Mouse (Mus musculus) retina, postnatal 7 days (tissue): ENCODE results near the gene Exoc2.

ENCODE experiments used
- DNase-seq: peaks from one replicate; pipeline ENCODE4 v3.0.0-alpha.2; 2012; ENCODE audit warnings: low read depth, low spot score

Exoc2 gene

DNA sequence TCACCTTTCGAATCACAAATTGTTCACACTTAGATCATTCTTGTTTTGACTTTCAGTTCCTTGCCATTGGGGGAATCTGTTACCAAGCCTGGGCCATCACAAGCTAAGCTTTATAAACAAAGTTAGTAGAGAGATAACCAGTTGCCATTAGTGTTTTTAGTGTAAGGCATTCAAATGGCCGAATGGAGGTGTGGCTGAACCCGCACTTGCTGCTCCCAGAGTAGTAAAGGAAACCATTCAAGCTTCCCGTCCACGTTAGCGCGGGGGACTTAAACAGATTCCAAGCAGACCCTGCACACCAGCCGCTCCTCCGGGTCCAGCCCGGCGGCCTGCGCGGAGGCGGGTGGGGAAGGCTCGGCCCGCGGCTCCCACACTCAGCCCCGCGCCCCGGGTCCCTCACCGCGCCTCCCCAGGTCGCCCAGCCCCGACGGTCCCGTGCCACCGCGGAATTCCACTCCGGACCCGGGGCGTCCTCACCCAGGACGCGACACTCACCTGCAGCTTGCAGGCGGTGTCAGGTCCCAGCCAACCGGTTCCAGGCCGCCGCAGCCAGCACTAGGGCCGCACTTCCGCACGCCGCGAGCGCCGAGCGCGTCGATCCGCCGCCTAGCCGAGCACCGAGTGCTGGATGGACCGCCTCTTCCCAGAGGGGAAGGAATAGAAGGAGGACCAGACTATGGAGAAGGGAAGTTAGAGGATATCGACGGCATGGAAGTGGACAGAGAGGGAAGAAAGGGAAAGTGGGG lies at the start of gene Exoc2, which contains the start of gene Gm5447:
Exoc2 (minus strand) TSS at position 593 of the 746 bp plus-strand sequence.
Gm5447 (plus strand) TSS at position 704 of the 746 bp plus-strand sequence.
- peak; percentile 73 for DNase-seq

DNA sequence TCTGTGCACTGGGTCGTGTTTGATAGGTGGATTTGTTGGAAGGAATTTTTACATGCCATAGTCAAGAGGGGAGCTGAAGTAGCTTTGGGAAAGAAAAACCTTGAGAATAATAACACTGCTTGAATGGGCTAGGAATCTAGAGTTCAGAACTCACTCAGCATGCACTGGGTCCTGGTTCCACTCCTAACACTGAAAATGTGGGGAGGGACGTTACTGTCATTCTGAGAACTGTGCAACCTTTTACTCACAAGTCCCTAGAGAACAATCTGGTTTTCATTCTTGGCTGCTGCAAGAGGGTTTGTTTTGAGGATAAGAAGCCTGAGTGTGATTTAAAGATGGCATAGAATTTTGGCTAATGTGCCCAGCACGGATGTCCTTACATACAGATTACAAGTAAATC lies 49.8 kb upstream of the Exoc2 start:
- DNase-seq, result no peak

DNA sequence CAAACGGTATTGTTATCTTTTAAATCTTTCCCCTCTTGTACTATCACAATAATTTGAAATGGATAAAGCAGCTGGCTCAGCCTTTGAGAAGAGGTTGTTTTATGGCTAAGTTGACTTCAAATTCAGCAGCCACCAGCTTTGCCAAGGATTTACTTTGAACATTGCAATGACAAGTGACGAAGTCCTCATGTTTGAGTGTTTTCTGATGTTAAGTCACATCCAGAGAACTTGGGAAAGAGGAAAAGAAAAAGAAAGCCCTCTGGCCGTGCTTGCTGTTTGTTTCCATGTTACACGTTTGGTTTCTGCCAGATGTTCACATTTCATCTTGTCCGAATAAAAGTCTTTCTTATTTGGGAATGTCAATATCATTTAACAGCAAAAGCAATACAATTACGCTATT lies 48.0 kb upstream of the Exoc2 start:
- no peak for DNase-seq

DNA sequence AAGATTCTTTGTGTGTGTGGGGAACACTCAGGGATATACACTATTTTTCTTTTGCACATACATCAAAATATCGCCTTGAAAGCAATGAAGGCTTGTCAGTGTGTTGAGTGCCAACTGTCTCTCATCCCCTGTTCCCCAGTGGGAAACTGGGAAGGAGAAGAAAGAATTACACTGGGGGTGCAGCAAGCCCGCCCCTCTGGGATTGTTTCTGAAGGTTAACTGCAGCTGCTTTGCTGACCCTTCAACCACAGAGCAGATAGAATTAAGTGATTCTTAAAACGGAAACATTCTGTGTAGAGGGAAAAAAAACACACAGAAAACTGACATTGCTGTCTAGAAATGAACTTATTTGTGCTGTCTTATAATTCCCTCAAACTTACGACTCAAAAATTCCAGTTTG lies 47.6 kb upstream of the Exoc2 start:
- no peak for DNase-seq

DNA sequence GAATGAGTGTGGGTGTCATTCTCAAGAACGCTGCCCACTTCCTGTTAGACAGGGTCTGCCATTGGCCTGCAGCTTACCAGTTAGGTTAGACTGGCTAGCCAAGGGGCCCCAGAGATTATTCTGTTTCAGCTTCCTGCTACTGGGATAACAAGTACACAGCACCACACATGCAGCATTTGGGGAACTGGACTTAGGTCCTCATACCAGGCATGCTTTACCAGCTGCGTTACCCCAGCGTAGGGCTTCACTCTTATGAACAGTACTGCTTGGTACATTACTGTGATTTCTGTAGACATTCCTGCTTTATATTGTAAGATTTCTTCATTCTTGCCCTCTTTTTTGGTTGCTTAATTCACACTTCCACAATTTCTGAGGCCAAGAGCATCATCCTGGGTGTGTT lies 43.7 kb upstream of the Exoc2 start:
- DNase-seq, result no peak

DNA sequence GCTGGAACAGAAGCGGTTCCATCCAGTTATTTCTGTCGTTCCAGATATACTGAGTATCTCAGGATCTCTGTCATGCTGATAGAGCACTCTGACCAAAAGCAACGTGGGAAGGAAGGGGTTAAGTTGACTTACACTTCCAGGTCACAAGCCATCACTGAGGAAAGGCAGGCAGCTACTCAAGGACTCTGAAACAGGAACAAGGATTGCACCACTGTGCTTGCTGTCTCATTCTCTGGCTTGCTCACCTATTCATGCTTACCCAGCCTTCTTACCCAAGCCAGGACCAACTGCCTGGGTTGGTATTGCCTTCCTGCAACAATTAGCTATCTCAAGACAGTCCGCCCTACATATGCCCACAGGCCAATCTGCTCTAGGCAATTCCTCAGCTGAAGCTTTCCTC lies 31.1 kb upstream of the Exoc2 start:
- no peak for DNase-seq

DNA sequence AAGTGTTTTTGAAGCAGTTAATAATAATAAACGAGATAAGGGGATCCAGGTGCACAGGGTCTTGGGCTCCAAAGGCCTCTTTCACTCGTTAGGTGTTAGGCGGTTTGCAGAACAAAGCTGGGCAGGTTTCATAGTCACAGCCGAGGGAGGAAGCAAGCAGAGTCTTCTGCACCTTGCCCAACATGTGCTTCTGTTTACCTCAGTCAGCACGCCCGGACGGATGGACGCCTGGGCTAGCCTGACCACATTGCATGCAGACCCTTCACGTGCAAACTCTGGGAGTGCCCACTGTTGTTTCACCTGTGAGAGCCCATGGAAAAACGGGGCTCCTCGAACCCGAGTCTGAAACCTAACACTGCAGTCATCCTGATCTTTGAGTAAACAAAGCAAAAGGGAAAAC lies 30.6 kb upstream of the Exoc2 start:
- no peak for DNase-seq

GRCm38 (mm10) chr13:30999799-31000198 lies 25.9 kb upstream of the Exoc2 start:
- no peak for DNase-seq

- DNase-seq, result no peak
Observed at GRCm38 (mm10) chr13:30997526-30998253, 23.8 kb upstream of the Exoc2 start.

DNA sequence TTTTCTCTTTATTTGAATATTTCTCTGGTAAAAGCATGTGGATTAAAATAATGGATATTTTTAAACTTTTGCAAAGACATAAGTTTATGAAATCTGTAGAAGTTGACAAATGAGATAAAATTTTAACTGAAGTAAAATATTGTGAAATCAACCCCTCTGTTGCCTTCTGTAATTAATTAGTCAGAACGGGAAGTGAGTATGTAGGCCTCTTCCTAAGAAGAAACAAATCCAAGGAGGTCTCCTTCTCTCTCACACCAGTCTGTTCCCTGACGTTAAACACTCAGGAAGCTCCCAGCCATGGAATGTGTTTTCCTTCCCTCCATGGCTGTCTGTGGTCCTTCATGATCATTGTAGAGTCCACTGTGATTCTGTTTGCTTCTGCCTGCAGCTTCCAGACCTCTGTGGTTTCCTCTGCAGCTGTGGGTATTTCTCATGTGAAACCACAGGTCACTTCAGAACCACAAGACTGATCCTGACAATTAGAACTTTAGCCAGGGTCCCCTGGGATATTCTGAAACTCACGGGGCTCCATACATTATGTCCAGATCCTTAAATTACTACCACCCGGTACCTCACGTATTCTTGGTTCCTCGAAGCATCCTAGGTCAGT lies 20.5 kb upstream of the Exoc2 start:
- no peak for DNase-seq

- DNase-seq, result peak; percentile 43
Observed at GRCm38 (mm10) chr13:30993819-30994218, 19.9 kb upstream of the Exoc2 start.

GRCm38 (mm10) chr13:30990233-30990632 lies 16.3 kb upstream of the Exoc2 start:
- no peak for DNase-seq

GRCm38 (mm10) chr13:30989710-30990109 lies 15.8 kb upstream of the Exoc2 start:
- DNase-seq, result no peak

GRCm38 (mm10) chr13:30987686-30988085 lies 13.8 kb upstream of the Exoc2 start:
- DNase-seq, result no peak

DNA sequence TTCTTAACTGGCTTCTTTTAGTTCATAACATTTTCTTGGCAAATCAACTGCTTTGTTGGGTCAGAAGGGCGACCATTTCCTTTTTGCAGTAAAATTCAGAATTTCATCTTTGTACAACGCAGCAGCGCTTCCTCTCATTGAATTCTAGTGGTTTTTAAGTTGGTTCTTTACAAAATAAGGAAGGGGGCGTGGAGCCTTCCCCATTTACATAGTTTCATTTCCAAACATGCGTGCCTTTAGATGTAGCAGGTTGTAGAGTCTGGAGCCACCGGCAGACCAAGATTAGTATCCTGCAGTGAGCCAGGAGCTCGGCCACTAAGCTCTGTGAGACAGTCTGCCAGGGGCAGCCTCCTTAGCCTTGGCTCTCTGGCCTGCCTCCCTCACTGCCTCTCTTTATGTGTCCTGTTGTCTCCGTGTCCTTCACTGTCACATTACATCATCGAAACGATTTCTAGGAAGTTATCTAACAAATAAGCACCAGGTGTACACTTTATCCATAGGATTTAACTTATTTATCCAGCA lies 13.1 kb upstream of the Exoc2 start:
- DNase-seq, result no peak

GRCm38 (mm10) chr13:30985598-30986466 lies 11.9 kb upstream of the Exoc2 start:
- no peak for DNase-seq

- no peak for DNase-seq
Observed at GRCm38 (mm10) chr13:30985275-30985597, 11.3 kb upstream of the Exoc2 start.

GRCm38 (mm10) chr13:30981666-30982065 lies 7.8 kb upstream of the Exoc2 start:
- no peak for DNase-seq

DNA sequence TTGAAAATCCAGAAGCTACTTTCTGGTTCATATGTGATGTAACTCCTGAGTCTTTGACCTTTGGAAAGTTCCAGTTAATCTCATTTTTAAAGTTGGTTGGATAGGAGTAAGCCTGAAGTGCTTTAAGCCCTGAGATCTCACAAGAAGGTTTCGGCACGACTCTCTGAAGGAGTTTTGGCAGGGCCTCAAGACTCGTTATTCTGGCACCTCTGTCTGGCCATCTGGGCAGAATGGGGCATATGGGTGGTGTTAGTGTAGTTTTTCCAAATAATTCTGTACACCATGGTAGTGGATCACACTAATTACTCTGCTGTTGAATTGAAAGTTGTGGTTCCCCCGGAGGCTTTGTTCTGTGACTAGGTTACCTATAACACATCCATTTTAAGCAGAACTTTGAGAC lies 4.3 kb upstream of the Exoc2 start:
- DNase-seq, result no peak

DNA sequence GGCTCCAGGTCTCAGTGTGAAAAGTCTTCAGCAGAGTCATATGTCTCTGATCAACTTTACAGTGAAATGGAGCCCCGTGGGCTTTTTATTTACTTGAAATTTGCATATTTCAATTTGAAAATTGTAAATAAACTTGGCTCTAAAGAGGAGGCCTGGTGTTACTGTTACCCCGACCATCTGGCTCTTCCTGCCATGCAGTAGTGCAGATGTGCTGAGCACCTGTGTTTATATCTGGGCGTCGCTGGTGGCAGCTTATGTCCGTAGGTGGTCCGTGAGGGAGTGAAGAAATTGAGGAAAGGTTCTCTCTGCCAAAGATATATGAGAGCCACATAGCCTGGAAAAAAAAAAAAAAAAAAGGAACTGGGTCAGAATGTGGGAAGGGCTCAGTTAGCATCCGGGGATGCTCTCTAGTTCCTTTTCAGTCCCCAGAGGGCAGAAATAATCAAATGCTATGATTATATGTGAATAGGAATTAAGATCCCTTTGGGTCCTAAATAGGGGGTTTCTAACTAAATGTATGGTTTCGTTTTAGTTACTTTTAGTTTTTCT lies 2.7 kb upstream of the Exoc2 start:
- DNase-seq, result no peak

DNA sequence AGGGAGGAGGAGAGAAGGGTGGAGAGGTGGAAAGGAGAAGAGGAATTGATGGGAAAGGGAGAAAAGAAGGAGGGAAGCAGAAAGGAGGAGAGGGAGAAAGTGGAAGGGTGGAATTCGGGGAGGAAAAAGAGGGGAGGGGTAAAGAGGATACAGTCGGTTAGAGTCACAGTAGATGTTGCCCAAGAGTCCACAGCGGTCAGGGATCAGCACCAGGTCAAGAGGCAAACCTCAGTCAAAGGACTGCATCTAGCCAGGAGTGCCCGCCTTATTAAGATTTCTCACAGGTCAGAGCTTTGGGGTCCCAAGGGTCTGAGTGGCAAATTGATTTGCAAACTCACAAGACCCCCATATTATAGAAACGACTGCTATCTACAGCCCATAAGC lies 346 bp upstream of the Exoc2 start:
- no peak for DNase-seq
